21 mouse cellular contexts compared by ENCODE assay signal in genomic region chr9:70584641-70585040, GRCm38 (mm10). TPM values are rescaled to one million over a fixed set of nuclear protein-coding genes. Genes with fewer than 3 reads are reported as not detected.
DNase-seq lines count a peak whose midpoint lies in the region; ATAC-seq lines count a peak whose summit lies in the region.
"Had no signal": no experiment of that assay in that cellular context is flagged by ENCODE, and none has a peak within 500 bp of the region (broad histone marks: within the 10 kb centered on the region; RNA-seq: fewer than 3 reads in every experiment).

No protein-coding gene starts in this region.

- peak; percentile 33 to 35 for DNase-seq in thymus, postnatal 36 days
- DNase-seq in embryo, embryonic 10.5 days (ENCODE audit: low spot score), result no peak
- no peak for DNase-seq in midbrain, embryonic 10.5 days (ENCODE audit: low spot score)
- DNase-seq: cerebellum, adult 11-12 months; cerebellum, postnatal 25 days; heart, adult 18-20 months; kidney, adult 9 months; kidney, postnatal 36 days; lung, adult 18-20 months; lung, postnatal 14 days; right cerebral cortex, postnatal 25 days had no signal

- ATAC-seq in CD4-positive, CD25-positive, alpha-beta regulatory T cell, adult 4 months, result peak; percentile 53
- peak; percentile 40 for ATAC-seq in activated CD4-positive, CD25-positive, alpha-beta regulatory T cell, adult 4 months
- ATAC-seq in erythroid progenitor cell, adult 5-6 weeks (replicated peaks; ENCODE audit: low FRiP score, poor library complexity, severe bottlenecking), result no peak
- ATAC-seq: hindbrain, embryonic 16.5 days; midbrain, embryonic 16.5 days had no signal

- no peak overlapping the region for H3K4me3 ChIP-seq in macrophage (ENCODE audit: inconsistent target)
- H3K4me3 ChIP-seq in midbrain, embryonic 10.5 days, result no peak overlapping the region
- H3K4me3 ChIP-seq: embryonic facial prominence, embryonic 15.5 days; forebrain, embryonic 10.5 days; heart, embryonic 15.5 days; stomach, embryonic 15.5 days had no signal

- WGBS in macrophage (ENCODE audit: missing documents), result 81% methylated on average over 14 of the region's 14 CpGs
- WGBS in midbrain, embryonic 10.5 days, result 92% methylated on average over 14 of the region's 14 CpGs

- peak overlapping the region; percentile 51 for H3K27ac ChIP-seq in macrophage
- H3K27ac ChIP-seq in midbrain, embryonic 10.5 days (replicated peaks), result no peak overlapping the region
- H3K27ac ChIP-seq: embryonic facial prominence, embryonic 15.5 days; forebrain, embryonic 10.5 days; heart, embryonic 15.5 days; stomach, embryonic 15.5 days had no signal

- H3K4me1 ChIP-seq in midbrain, embryonic 10.5 days, result no peaks in the 10 kb centered on the region
- H3K4me1 ChIP-seq: embryonic facial prominence, embryonic 15.5 days; forebrain, embryonic 10.5 days; heart, embryonic 15.5 days; stomach, embryonic 15.5 days had no signal

- H3K27me3 ChIP-seq in midbrain, embryonic 10.5 days (ENCODE audit: low read depth, poor library complexity, severe bottlenecking), result no peaks in the 10 kb centered on the region
- H3K27me3 ChIP-seq: embryonic facial prominence, embryonic 15.5 days; heart, embryonic 15.5 days; stomach, embryonic 15.5 days had no signal

- peaks cover 55% of the 10 kb centered on the region for H3K36me3 ChIP-seq in macrophage (ENCODE audit: inconsistent target)
- peaks cover 95% of the 10 kb centered on the region for H3K36me3 ChIP-seq in midbrain, embryonic 10.5 days

- H3K9me3 ChIP-seq in midbrain, embryonic 10.5 days (replicated peaks), result no peaks in the 10 kb centered on the region
- H3K9me3 ChIP-seq: embryonic facial prominence, embryonic 15.5 days; forebrain, embryonic 10.5 days; heart, embryonic 15.5 days; stomach, embryonic 15.5 days had no signal

- H3K79me2 ChIP-seq in macrophage (ENCODE audit: inconsistent target), result no peaks in the 10 kb centered on the region

RNA-seq across cellular contexts. Expression of gene Sltm, which starts 42.1 kb away (rescaled TPM):
- polyA plus RNA-seq in CD4-positive, CD25-positive, alpha-beta regulatory T cell, adult 4 months (2017; shearing (Covaris generic)), result 10 to 100 TPM; 89.4 to 93.4 TPM
- polyA plus RNA-seq in activated CD4-positive, CD25-positive, alpha-beta regulatory T cell, adult 4 months (2017; shearing (Covaris generic)), result 10 to 100 TPM; 57.6 to 83.6 TPM
- total RNA-seq in macrophage (2018; cell fraction: chromatin; rRNA removed), result 100 to 1,000 TPM; 127 to 323 (median 239) TPM
- 10 to 100 TPM; 16.5 to 32.7 (median 20.9) TPM for total RNA-seq in macrophage (2018; cell fraction: cytosol; rRNA removed)
- 100 to 1,000 TPM in 17 of 26 experiments, 10 to 100 TPM in 9; 58.8 to 210 (median 123) TPM for total RNA-seq in macrophage (2018; cell fraction: nucleus; rRNA removed)
- 26.1 to 48.6 TPM (median 27.2 TPM) in 3 replicates for polyA plus RNA-seq in macrophage (2018)
- 44.3 and 69.6 TPM in 2 replicates for total RNA-seq in erythroid progenitor cell, adult 5-6 weeks (2015; ENCODE audit: low replicate concordance)
- 62.0 and 82.7 TPM in 2 replicates for total RNA-seq in erythroid progenitor cell, adult 5-6 weeks (2017; ENCODE audit: low replicate concordance)
- 62.2 and 63.5 TPM in 2 replicates for polyA plus RNA-seq in midbrain, embryonic 10.5 days (2016; fragmentation: Nextera tagmentation; extraction: Ambion mirVana)

Comparison
In these comparisons a context has a peak if more than half of its experiments do, and no peak if none do; other contexts are left out.
1. DNase-seq: peak in thymus, postnatal 36 days (2 of 2); none in embryo, embryonic 10.5 days (single experiment) and midbrain, embryonic 10.5 days (single experiment).